Mouse (Mus musculus): ENCODE results near the gene Golph3. TPM values are rescaled to one million over a fixed set of nuclear protein-coding genes. Genes with fewer than 3 reads are reported as not detected.

The Golph3 gene
- total and polyA plus RNA-seq, 3 experiments, result 81.1 to 149 (median 99.2) TPM

- no peak for DNase-seq (ENCODE audit: low read depth, low spot score)
- Histone ChIP-seq H3K36me3 (ENCODE audit: control insufficient read depth in 1 of 2, insufficient read depth in 2 of 2, low read length in 2 of 2) (peaks cover 0 to 14% of the 10 kb centered on the region in 2 experiments; a peak in 2 of 4 replicates), H3K9me3 (replicated peaks; ENCODE audit: insufficient read depth, low read length) (no peaks in the 10 kb centered on the region), H3K27ac (ENCODE audit: control insufficient read depth, low read depth, low read length) (no peak overlapping the region), H3K4me3 (ENCODE audit: control insufficient read depth in 1 of 2, insufficient read depth in 1 of 2, low read depth in 2 of 2, low read length in 2 of 2) (no peak overlapping the region), H3K79me2 (ENCODE audit: control insufficient read depth, insufficient read depth, low read length, poor library complexity) (no peaks in the 10 kb centered on the region), H3K27me3 (ENCODE audit: control insufficient read depth in 1 of 2, insufficient read depth in 2 of 2, low read length in 2 of 2) (no peaks in the 10 kb centered on the region), H3K4me1 (ENCODE audit: control insufficient read depth in 1 of 2, insufficient read depth in 2 of 2, low read length in 2 of 2) (peaks cover 8 to 16% of the 10 kb centered on the region in 2 experiments), H3K9ac (ENCODE audit: control insufficient read depth, low read depth, low read length, poor library complexity, severe bottlenecking) (no peak overlapping the region)
- TF ChIP-seq SMC3 (IDR thresholded peaks at IDR 0.05; ENCODE audit: low read depth, low read length) (no peak), ZKSCAN1 (IDR thresholded peaks at IDR 0.05; ENCODE audit: low read depth, low read length) (no peak), MXI1 (IDR thresholded peaks at IDR 0.05; ENCODE audit: low read depth, low read length) (no peak), MAFK (IDR thresholded peaks at IDR 0.05; ENCODE audit: borderline replicate concordance, low read depth, low read length) (no peak), POLR2A (IDR thresholded peaks at IDR 0.05; ENCODE audit: control insufficient read depth in 1 of 2, insufficient read depth in 1 of 2, low read depth in 1 of 2, low read length in 2 of 2, poor library complexity in 1 of 2) (0 out of 4 replicates have a peak, but pooled peaks of 1 of the 2 experiments have one; percentile 25), MEF2A (IDR thresholded peaks at IDR 0.05; ENCODE audit: extremely low read depth, insufficient replicate concordance, low read depth, low read length, poor library complexity, severe bottlenecking) (no peak)
Observed at GRCm38 (mm10) chr15:12360519-12361212, 39.4 kb downstream of the Golph3 start.

GRCm38 (mm10) chr15:12362001-12362700 is 40.9 kb downstream of the Golph3 start:
- TF ChIP-seq MAZ (IDR thresholded peaks at IDR 0.05; ENCODE audit: low read depth, low read length), result no peak
- no peak for TF ChIP-seq NELFE (IDR thresholded peaks at IDR 0.05; ENCODE audit: low read depth, low read length)
- no peak for TF ChIP-seq GATA1 (IDR thresholded peaks at IDR 0.05; ENCODE audit: low read depth, low read length)
- TF ChIP-seq POLR2AphosphoS2 (IDR thresholded peaks at IDR 0.05; ENCODE audit: low read length), result no peak
- H3K36me3 ChIP-seq (ENCODE audit: control insufficient read depth in 1 of 2, insufficient read depth in 2 of 2, low read length in 2 of 2), result peaks cover 0 to 24% of the 10 kb centered on the region in 2 experiments; a peak in 2 of 4 replicates
- no peak overlapping the region for H3K27ac ChIP-seq (ENCODE audit: control insufficient read depth, low read depth, low read length)
- H3K4me1 ChIP-seq (ENCODE audit: control insufficient read depth in 1 of 2, insufficient read depth in 2 of 2, low read length in 2 of 2), result peaks cover 14 to 29% of the 10 kb centered on the region in 2 experiments
- no peak overlapping the region for H3K9ac ChIP-seq (ENCODE audit: control insufficient read depth, low read depth, low read length, poor library complexity, severe bottlenecking)
- no peaks in the 10 kb centered on the region for H3K9me3 ChIP-seq (replicated peaks; ENCODE audit: insufficient read depth, low read length)
- H3K79me2 ChIP-seq (ENCODE audit: control insufficient read depth, insufficient read depth, low read length, poor library complexity), result no peaks in the 10 kb centered on the region; the same call in 1 of the 2 replicates
- DNase-seq (ENCODE audit: low read depth, low spot score), result no peak
- H3K4me3 ChIP-seq (ENCODE audit: control insufficient read depth in 1 of 2, insufficient read depth in 1 of 2, low read depth in 2 of 2, low read length in 2 of 2), result no peak overlapping the region
- H3K27me3 ChIP-seq (ENCODE audit: control insufficient read depth in 1 of 2, insufficient read depth in 2 of 2, low read length in 2 of 2), result no peaks in the 10 kb centered on the region

GRCm38 (mm10) chr15:12362701-12363040 is 41.4 kb downstream of the Golph3 start:
- no peak overlapping the region for H3K9ac ChIP-seq (ENCODE audit: control insufficient read depth, low read depth, low read length, poor library complexity, severe bottlenecking)
- H3K4me3 ChIP-seq (ENCODE audit: control insufficient read depth in 1 of 2, insufficient read depth in 1 of 2, low read depth in 2 of 2, low read length in 2 of 2), result no peak overlapping the region
- H3K9me3 ChIP-seq (replicated peaks; ENCODE audit: insufficient read depth, low read length), result no peaks in the 10 kb centered on the region
- no peaks in the 10 kb centered on the region for H3K27me3 ChIP-seq (ENCODE audit: control insufficient read depth in 1 of 2, insufficient read depth in 2 of 2, low read length in 2 of 2)
- H3K27ac ChIP-seq (ENCODE audit: control insufficient read depth, low read depth, low read length), result no peak overlapping the region
- peaks cover 12 to 30% of the 10 kb centered on the region in 2 experiments for H3K4me1 ChIP-seq (ENCODE audit: control insufficient read depth in 1 of 2, insufficient read depth in 2 of 2, low read length in 2 of 2)
- TF ChIP-seq ELF1 (IDR thresholded peaks at IDR 0.05; ENCODE audit: low read depth, low read length) (no peak), POLR2A (IDR thresholded peaks at IDR 0.05; ENCODE audit: control insufficient read depth in 1 of 2, insufficient read depth in 1 of 2, low read depth in 1 of 2, low read length in 2 of 2, poor library complexity in 1 of 2) (no peak), E2F4 (IDR thresholded peaks at IDR 0.05; ENCODE audit: borderline replicate concordance, low read depth, low read length) (no peak), NELFE (IDR thresholded peaks at IDR 0.05; ENCODE audit: low read depth, low read length) (no peak), MYB (IDR thresholded peaks at IDR 0.05; ENCODE audit: low read depth, low read length) (no peak), USF2 (IDR thresholded peaks at IDR 0.05; ENCODE audit: borderline replicate concordance in 1 of 2, insufficient read depth in 1 of 2, low read depth in 1 of 2, low read length in 2 of 2) (no peak), MAX (IDR thresholded peaks at IDR 0.05; ENCODE audit: low read length) (no peak), RAD21 (IDR thresholded peaks at IDR 0.05; ENCODE audit: low read depth, low read length) (no peak), MYC (IDR thresholded peaks at IDR 0.05; ENCODE audit: low read depth, low read length) (no peak), MAZ (IDR thresholded peaks at IDR 0.05; ENCODE audit: low read depth, low read length) (no peak), MXI1 (IDR thresholded peaks at IDR 0.05; ENCODE audit: low read depth, low read length) (no peak), RCOR1 (IDR thresholded peaks at IDR 0.05; ENCODE audit: low read depth, low read length) (no peak), EP300 (IDR thresholded peaks at IDR 0.05; ENCODE audit: low read depth in 1 of 2, low read length in 2 of 2) (no peak)
- DNase-seq (ENCODE audit: low read depth, low spot score), result no peak
- H3K36me3 ChIP-seq (ENCODE audit: control insufficient read depth in 1 of 2, insufficient read depth in 2 of 2, low read length in 2 of 2), result peaks cover 0 to 22% of the 10 kb centered on the region in 2 experiments; a peak in 2 of 4 replicates
- H3K79me2 ChIP-seq (ENCODE audit: control insufficient read depth, insufficient read depth, low read length, poor library complexity), result no peaks in the 10 kb centered on the region; the same call in 1 of the 2 replicates

Measured in MEL (cell line).